Mouse (Mus musculus): ENCODE data around the gene Serinc5. TPM values are rescaled to one million over a fixed set of nuclear protein-coding genes. Genes with fewer than 3 reads are reported as not detected.
A peak's percentile ranks its signal among the peaks of the same experiment; 100 is the strongest.

Gene Serinc5
- total RNA-seq, 2 experiments from 2014 or later = 62.3 to 62.4 TPM

DNA sequence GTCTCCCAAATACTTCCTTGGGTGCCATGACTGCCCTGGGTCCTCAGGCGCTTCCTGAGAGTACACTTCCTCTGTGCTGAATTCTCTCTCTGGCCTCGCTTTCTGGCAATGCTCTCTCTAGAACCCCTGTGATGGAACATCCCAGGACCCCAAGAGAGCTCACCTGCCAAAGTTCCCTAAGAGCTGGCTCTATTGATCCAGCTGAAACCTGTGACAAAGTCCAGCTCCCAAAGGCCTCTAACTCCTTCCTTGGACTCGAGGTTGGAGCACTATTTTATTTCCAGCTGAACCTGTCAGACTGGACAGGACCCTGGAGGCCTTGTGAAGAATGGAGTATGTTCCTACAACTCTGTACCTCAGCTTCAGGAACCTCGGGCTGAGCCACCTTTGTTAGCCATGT is 86.2 kb downstream of the Serinc5 start:
- no peak for TF ChIP-seq CTCF (IDR thresholded peaks at IDR 0.05)
- intact Hi-C loops (cut with DNase I) = no loop called here
- Histone ChIP-seq H3K4me3 (no peak overlapping the region), H3K27ac (no peak overlapping the region)
- no peak for DNase-seq (ENCODE audit: extremely low spot score in 1 of 2, low spot score in 2 of 2)

DNA sequence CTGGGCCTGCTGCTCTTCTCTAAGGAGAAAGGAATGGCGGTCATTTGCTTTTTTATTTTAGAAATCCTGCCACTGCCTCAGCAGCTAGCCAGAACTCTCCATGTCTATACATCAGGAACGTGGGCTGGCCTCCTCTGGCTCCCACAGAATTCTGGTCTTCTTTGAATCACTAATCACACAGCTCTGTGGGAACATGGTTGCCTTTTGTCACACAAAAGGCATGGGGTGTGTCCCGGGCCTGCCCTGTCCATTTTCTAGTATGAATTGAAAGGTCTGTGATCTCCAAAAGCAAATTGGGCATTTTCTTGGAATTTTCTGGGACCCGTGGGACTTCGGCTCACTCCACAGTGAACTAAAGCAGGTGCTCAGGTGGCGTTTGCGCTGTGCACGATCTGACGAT is 87.9 kb downstream of the Serinc5 start:
- DNase-seq (ENCODE audit: extremely low spot score in 1 of 2, low spot score in 2 of 2) = no peak
- Histone ChIP-seq H3K27ac (peak overlapping the region; percentile 48; the same call in 1 of the 2 replicates), H3K4me3 (no peak overlapping the region)
- no peak for TF ChIP-seq CTCF (IDR thresholded peaks at IDR 0.05)
- intact Hi-C loops (cut with DNase I) = no loop called here

DNA sequence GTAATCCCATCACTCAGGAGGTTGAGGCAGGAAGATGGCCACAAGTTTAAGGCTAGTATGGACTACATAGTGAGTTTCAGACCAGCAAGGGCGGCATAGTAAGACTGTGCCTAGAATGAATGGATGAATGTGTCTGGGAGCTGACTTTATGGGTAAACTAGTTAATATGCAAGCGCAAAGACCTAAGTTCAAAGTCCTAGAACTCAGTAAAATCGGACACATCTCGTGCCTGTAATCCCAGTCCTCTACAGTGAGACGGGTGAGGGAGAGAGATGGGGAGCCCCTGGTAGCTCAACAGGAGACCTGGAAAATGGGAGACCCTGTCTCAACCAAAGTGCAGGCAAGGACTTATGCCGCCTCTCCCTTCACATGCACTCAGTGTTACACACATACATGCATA is 88.5 kb downstream of the Serinc5 start:
- Histone ChIP-seq H3K27ac (no peak overlapping the region), H3K4me3 (no peak overlapping the region)
- intact Hi-C loops (cut with DNase I) = no loop called here
- TF ChIP-seq CTCF (IDR thresholded peaks at IDR 0.05) = no peak
- no peak for DNase-seq (ENCODE audit: extremely low spot score in 1 of 2, low spot score in 2 of 2)

DNA sequence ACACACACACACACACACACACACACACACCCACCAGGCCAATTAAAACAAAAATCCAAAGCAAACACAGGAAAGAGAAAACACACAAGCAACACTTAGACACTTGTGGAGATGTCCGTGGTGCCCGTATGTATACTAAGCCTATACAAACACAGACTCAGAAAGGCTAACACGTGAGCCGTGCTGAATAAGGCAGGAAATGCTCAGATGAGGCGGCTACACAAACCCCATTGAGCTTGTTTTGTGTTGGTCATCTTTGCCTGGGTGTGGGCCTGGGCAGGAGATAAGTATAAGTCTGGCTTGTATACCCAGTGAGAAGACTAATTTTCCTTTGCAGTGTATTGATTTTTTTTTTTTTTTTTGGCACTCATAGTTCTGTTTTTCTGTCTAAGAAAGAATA is 91.1 kb downstream of the Serinc5 start:
- intact Hi-C loops (cut with DNase I) = no loop called here
- TF ChIP-seq CTCF (IDR thresholded peaks at IDR 0.05) = no peak
- DNase-seq (ENCODE audit: extremely low spot score in 1 of 2, low spot score in 2 of 2) = no peak
- no peak overlapping the region for H3K27ac ChIP-seq
- no peak overlapping the region for H3K4me3 ChIP-seq

DNA sequence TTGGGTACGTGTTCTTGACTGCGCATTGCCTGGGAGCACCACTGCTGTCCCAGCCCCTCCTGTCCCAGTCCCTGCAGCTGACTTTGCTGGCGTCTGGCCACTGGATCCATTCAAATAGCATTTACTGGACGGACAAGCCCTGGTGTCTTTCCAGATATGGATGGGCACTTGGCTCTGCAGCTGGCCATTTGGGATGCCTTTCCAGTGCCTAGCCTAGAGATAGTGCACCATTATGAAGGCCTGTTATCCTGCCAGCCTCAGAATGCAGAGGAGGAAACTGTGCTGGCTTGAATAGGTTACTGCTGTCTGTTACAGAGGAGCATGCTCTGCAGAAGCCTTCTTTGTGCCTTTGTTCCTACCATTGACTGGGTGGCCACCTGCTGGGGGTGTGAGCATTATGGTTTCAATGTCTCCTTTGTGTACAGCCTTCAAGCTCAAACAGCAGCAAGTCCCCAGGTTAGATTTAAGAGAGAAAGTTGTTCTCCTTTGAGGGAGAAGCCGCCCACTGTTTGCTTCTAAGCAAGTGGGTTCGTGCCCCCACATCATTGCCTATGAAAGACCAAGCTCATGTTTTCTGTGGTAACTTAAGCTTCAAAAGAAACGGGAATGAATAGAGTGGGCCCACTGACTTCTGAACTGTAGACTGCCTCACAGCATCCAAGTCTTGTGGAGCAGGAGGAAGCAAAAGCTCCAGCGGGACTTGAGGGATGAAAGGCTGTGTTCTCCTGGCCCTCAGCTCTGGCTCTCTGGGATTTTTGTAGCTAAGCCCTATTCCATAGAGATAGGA is 92.5 kb downstream of the Serinc5 start:
- intact Hi-C loops (cut with DNase I) = no loop called here
- peak in 1 of 2 experiments; percentile 50 for DNase-seq (ENCODE audit: extremely low spot score in 1 of 2, low spot score in 2 of 2)
- Histone ChIP-seq H3K27ac (peak overlapping the region; percentile 21; the same call in 1 of the 2 replicates), H3K4me3 (no peak overlapping the region)
- TF ChIP-seq CTCF (IDR thresholded peaks at IDR 0.05) = no peak; the same call in 1 of the 2 replicates

DNA sequence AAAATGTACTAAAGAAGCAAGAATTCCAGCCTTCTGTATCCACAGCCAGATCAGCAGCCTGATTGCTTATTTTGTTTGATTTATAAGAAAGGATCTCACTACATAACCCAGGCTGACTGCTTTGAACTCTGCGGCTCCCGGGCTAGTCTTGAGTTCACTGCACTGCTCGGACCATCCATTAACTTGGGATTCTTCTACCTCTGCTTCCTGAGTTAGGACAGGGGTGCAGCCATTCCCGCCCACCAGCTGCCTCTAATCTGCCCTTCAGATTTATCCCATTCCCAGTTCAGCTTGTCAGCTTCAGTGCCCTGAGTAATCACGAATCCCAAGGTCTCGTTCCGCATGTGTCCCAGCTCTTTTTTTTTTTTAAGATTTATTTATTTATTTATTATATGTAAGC is 93.3 kb downstream of the Serinc5 start:
- intact Hi-C loops (cut with DNase I) = no loop called here
- DNase-seq (ENCODE audit: extremely low spot score in 1 of 2, low spot score in 2 of 2) = no peak
- no peak for TF ChIP-seq CTCF (IDR thresholded peaks at IDR 0.05)
- H3K4me3 ChIP-seq = no peak overlapping the region
- no peak overlapping the region; the same call in 1 of the 2 replicates for H3K27ac ChIP-seq

DNA sequence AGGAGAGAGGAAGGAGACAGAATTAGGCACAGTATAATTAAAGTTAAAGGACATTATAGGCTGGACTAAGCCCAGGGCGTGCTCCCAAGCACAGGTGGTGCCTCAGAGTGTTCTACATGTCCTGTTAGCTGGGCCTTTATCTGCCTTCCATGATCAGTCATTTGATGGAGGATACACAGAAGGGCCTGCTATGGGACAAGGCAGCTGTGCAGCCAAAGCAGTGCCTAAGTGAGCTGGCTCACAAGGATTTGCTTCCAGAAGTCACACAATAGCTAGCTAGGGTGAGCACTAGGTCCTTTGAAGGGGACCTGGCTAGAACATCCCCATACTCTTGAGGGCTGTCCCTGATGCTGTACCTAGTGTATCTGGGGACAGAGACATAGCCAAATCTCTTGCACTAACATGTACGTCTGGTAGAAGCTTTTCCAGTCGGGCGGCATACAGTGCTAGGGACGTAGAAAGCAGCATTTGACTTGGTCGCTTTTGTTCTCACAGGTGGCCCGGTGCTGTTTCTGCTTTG is 94.2 kb downstream of the Serinc5 start:
- TF ChIP-seq CTCF (IDR thresholded peaks at IDR 0.05) = no peak
- no peak for DNase-seq (ENCODE audit: extremely low spot score in 1 of 2, low spot score in 2 of 2)
- intact Hi-C loops (cut with DNase I) = no loop called here
- H3K27ac ChIP-seq = no peak overlapping the region
- no peak overlapping the region for H3K4me3 ChIP-seq

DNA sequence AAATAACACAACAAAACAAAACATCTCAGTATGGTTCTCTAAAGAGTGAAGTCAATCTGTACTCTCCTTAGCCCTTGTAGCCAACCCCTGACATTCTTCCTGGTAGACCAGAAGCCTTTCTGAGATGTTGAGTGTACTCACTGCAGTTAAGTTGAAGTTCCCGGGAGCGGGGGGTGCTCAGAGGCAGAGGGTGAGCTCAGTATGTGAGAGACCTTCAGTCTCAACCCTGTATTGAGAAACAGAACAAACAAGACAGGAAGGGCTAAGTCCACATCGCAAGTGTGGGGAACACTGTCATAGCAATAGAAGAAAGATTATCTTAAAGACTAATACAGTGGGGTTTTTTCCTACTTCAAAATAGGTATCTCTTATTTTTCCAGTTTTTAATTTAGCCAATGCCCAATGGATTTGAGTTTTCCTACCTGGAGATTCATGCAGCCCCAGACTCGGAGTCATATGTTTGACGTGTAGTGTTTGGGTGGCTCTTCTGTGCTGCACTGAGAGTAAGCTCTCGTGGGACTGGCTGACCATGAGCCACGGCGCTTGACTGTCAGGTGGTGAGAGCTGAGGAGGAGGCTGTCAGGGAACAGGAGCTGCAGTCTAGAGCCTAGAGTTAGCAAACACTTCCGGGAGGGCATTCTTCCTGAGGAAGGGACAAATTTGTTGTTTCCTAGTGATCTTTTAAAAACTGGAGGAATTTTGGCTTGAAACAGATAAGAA is 95.6 kb downstream of the Serinc5 start:
- intact Hi-C loops (cut with DNase I) = no loop called here
- no peak for DNase-seq (ENCODE audit: extremely low spot score in 1 of 2, low spot score in 2 of 2)
- H3K4me3 ChIP-seq = no peak overlapping the region
- TF ChIP-seq CTCF (IDR thresholded peaks at IDR 0.05) = no peak
- H3K27ac ChIP-seq = no peak overlapping the region

DNA sequence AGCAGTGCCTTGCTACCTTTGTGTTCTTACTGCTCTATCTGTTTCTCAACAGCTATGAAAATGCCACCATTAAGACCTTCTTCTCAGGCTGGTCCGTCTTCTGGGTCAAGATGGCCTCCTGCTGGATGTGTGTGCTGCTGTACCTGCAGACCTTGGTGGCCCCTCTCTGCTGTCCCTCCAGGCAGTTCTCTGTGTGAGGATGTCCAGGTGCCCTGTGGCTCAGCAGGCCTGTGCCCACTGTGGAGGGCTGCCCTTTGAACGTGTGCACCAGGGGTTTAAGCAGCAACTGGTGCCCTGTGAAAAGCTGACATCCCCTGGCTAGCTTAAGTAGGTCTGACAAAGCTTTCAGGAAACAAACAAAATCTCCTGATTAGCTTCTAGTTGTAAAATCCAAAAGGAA is 97.0 kb downstream of the Serinc5 start:
- intact Hi-C loops (cut with DNase I) = no loop called here
- H3K4me3 ChIP-seq = no peak overlapping the region
- TF ChIP-seq CTCF (IDR thresholded peaks at IDR 0.05) = no peak
- DNase-seq (ENCODE audit: extremely low spot score in 1 of 2, low spot score in 2 of 2) = no peak
- no peak overlapping the region for H3K27ac ChIP-seq

DNA sequence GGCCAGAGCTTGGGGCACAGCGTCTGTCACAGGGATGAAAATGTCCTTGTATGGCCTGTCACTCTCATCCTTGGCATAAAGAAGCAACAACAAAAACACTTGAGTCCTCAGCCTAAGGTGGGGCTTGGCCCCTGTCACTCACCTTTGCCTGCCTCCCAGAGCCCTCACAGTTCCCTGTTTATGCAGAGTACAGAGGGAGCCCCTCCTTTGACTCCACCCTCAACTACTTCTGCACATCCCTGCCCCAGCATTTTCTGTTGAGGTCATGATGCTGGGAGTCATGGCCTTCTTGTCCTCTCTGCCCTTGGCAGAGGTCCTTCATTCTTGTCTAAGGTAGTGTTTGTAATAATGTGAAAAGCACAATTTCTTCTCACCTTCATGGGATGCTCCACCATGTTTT is 97.6 kb downstream of the Serinc5 start:
- intact Hi-C loops (cut with DNase I) = no loop called here
- no peak for DNase-seq (ENCODE audit: extremely low spot score in 1 of 2, low spot score in 2 of 2)
- TF ChIP-seq CTCF (IDR thresholded peaks at IDR 0.05) = no peak

DNA sequence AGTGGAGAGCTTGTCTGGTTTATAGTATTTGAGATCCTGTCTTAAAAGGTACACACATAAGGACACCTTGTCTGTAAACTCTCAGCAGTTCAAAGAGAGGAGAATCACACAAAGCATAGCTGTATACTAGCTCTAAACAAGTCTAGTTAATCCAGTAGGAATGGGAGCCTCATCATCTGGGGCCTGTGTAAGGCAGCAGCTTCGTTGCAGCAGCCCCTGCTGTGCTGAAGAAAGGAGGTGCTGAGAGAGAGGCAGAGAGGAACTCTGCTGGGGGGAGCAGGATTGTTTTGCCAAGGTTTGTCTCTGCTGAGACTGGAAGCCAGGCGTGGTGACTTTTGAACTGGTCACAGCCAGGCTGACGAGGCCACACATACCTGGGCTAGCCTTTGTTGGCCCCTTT is 98.6 kb downstream of the Serinc5 start:
- no peak for TF ChIP-seq CTCF (IDR thresholded peaks at IDR 0.05)
- intact Hi-C loops (cut with DNase I) = no loop called here
- H3K4me3 ChIP-seq = no peak overlapping the region
- no peak for DNase-seq (ENCODE audit: extremely low spot score in 1 of 2, low spot score in 2 of 2)
- H3K27ac ChIP-seq = no peak overlapping the region

More for the DNA sequence above, 97.6 kb downstream of the Serinc5 start:
- Histone ChIP-seq H3K27ac (no peak overlapping the region), H3K4me3 (no peak overlapping the region)

DNA sequence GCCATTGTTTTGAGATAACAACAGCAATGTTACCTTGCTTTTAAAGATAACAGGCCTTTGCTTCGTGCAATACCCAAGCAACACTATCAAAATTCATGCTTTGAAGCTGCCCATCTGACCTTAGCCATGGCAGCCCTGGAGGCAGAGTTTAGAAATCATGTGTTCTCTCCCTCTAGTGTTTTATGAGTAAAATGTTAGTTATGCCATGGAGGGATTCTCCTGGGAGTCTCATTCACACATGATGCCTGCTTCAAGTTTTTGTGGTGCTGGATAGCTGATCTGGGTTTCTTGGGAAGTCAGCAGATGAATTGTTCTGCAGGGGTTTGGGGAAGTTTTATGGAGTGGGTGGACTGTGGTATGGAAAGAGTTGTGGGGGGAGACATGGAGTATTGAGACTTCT is 99.5 kb downstream of the Serinc5 start:
- no peak for TF ChIP-seq CTCF (IDR thresholded peaks at IDR 0.05)
- no peak overlapping the region for H3K27ac ChIP-seq
- H3K4me3 ChIP-seq = no peak overlapping the region
- no peak for DNase-seq (ENCODE audit: extremely low spot score in 1 of 2, low spot score in 2 of 2)
- intact Hi-C loops (cut with DNase I) = no loop called here

Data from left cerebral cortex, adult 2 months (tissue).